Mouse (Mus musculus) cerebellum, adult 2 months (tissue): ENCODE measurements around the gene Mag. TPM values are rescaled to one million over a fixed set of nuclear protein-coding genes. Genes with fewer than 3 reads are reported as not detected.

ENCODE experiments used
- DNase-seq, 2 experiments: peaks; one replicate each; pipeline ENCODE4 v3.0.0; 2021
- H3K27ac ChIP-seq: fragments of 200-500 bp; 2 replicates; pipeline ENCODE4 v1.5.1; 2012; ENCODE audit warnings: low read length, control low read depth, inconsistent platforms; ENCODE audit not compliant: insufficient read depth
- H3K27me3 ChIP-seq: fragments of 200-500 bp; 2 replicates; pipeline ENCODE4 v1.6.1; 2012; ENCODE audit warnings: inconsistent platforms, mild to moderate bottlenecking, low read length, moderate library complexity; ENCODE audit not compliant: control insufficient read depth, insufficient read depth
- H3K4me1 ChIP-seq: fragments of 200-500 bp; 2 replicates; pipeline ENCODE4 v1.6.1; 2011; ENCODE audit warnings: low read length; ENCODE audit not compliant: control insufficient read depth, insufficient read depth
- H3K4me3 ChIP-seq: fragments of 200-500 bp; replicated peaks from 2 replicates; pipeline ENCODE3; 2011; ENCODE audit warnings: mild to moderate bottlenecking, low read depth, low read length, control low read depth; ENCODE audit not compliant: insufficient read depth
- CTCF ChIP-seq: fragments of 200-500 bp; IDR thresholded peaks from 2 replicates; pipeline ENCODE4 v1.5.1; 2011; ENCODE audit warnings: low read depth, mild to moderate bottlenecking, control low read depth, low read length, moderate library complexity, borderline replicate concordance; ENCODE audit not compliant: insufficient read depth
- POLR2A ChIP-seq: fragments of 200-500 bp; IDR thresholded peaks from 2 replicates; pipeline ENCODE4 v1.6.1; 2011; ENCODE audit warnings: low read length, control low read depth, borderline replicate concordance; ENCODE audit not compliant: insufficient read depth
- WGBS: fragments of 180-500 bp; shearing (Covaris S2); methylation state at CpG from one replicate; pipeline ENCODE4 v1.1.7; 2018; 5-methylcytosine and 5-hydroxymethylcytosine counted together
- polyA plus RNA-seq: library from polyadenylated mRNA; depleted of rRNA; stranded (reverse); fragments of >200 nt; gene quantifications from 2 replicates; pipeline ENCODE4 v1.2.3, GENCODE M21; 2012; rRNA removed

Mag gene
- polyA plus RNA-seq = 683 and 783 TPM in 2 replicates

GRCm38 (mm10) chr7:30914732-30915131 is at the start of gene Mag:
Gene Mag, minus strand, starts transcription at chr7:30914873.
- Histone ChIP-seq H3K4me1 (no peaks in the 10 kb centered on the region), H3K27me3 (no peaks in the 10 kb centered on the region), H3K27ac (peak within 1 kb of the TSS; percentile 70; the same call in 1 of the 2 replicates), H3K4me3 (peak within 1 kb of the TSS; percentile 34)
- TF ChIP-seq CTCF (no peak), POLR2A (no peak)
- DNase-seq = peak in 1 of 2 experiments; percentile 31
- 55% methylated on average over 8 of the region's 8 CpGs for WGBS

GRCm38 (mm10) chr7:30964366-30964765 is 49.7 kb upstream of the Mag start:
- DNase-seq = no peak
- Histone ChIP-seq H3K27me3 (no peaks in the 10 kb centered on the region), H3K27ac (no peak overlapping the region), H3K4me1 (no peaks in the 10 kb centered on the region), H3K4me3 (no peak overlapping the region)
- no peak for TF ChIP-seq POLR2A
- no peak for TF ChIP-seq CTCF
- 75% methylated on average over 7 of the region's 7 CpGs for WGBS

GRCm38 (mm10) chr7:30962862-30963261 is 48.2 kb upstream of the Mag start:
- WGBS = 86% methylated on average over 5 of the region's 5 CpGs
- Histone ChIP-seq H3K4me1 (peaks cover 13% of the 10 kb centered on the region), H3K27me3 (no peaks in the 10 kb centered on the region), H3K27ac (no peak overlapping the region), H3K4me3 (no peak overlapping the region)
- TF ChIP-seq CTCF = no peak
- no peak for TF ChIP-seq POLR2A
- no peak for DNase-seq

GRCm38 (mm10) chr7:30959786-30960349 is 45.2 kb upstream of the Mag start:
- peaks cover 18% of the 10 kb centered on the region for H3K4me1 ChIP-seq
- no peaks in the 10 kb centered on the region for H3K27me3 ChIP-seq
- no peak overlapping the region for H3K4me3 ChIP-seq
- no peak overlapping the region for H3K27ac ChIP-seq
- WGBS = 89% methylated on average over 6 of the region's 6 CpGs
- no peak for DNase-seq
- TF ChIP-seq CTCF (no peak), POLR2A (no peak)

GRCm38 (mm10) chr7:30958866-30959487 is 44.3 kb upstream of the Mag start:
- TF ChIP-seq CTCF = no peak
- TF ChIP-seq POLR2A = no peak
- DNase-seq = peak in 1 of 2 experiments; percentile 29
- H3K27me3 ChIP-seq = no peaks in the 10 kb centered on the region
- H3K4me1 ChIP-seq = peaks cover 18% of the 10 kb centered on the region
- H3K27ac ChIP-seq = no peak overlapping the region
- no peak overlapping the region for H3K4me3 ChIP-seq
- WGBS = 94% methylated on average over 9 of the region's 9 CpGs

GRCm38 (mm10) chr7:30958109-30958865 is 43.6 kb upstream of the Mag start:
- no peaks in the 10 kb centered on the region for H3K27me3 ChIP-seq
- TF ChIP-seq CTCF (no peak), POLR2A (no peak)
- 74% methylated on average over 28 of the region's 28 CpGs for WGBS
- H3K27ac ChIP-seq = peak overlapping the region; percentile 99; the same call in 1 of the 2 replicates
- peak overlapping the region; percentile 91 for H3K4me3 ChIP-seq
- H3K4me1 ChIP-seq = peaks cover 18% of the 10 kb centered on the region
- peak; percentile 35 to 44 for DNase-seq

GRCm38 (mm10) chr7:30957367-30957783 is 42.7 kb upstream of the Mag start:
- TF ChIP-seq CTCF = no peak
- TF ChIP-seq POLR2A = peak; percentile 69
- peak; percentile 91 to 98 for DNase-seq
- H3K27me3 ChIP-seq = no peaks in the 10 kb centered on the region
- H3K4me1 ChIP-seq = peaks cover 18% of the 10 kb centered on the region
- peak overlapping the region; percentile 99 for H3K27ac ChIP-seq
- under 1% methylated on average over 43 of the region's 43 CpGs for WGBS
- peak overlapping the region; percentile 91 for H3K4me3 ChIP-seq

GRCm38 (mm10) chr7:30956756-30957366 is 42.2 kb upstream of the Mag start, which contains the start of gene Usf2:
Gene Usf2, minus strand, starts transcription at chr7:30956803.
- WGBS = 0% methylated on average over 55 of the region's 82 CpGs
- no peak for TF ChIP-seq POLR2A
- TF ChIP-seq CTCF = no peak
- Histone ChIP-seq H3K4me1 (peaks cover 18% of the 10 kb centered on the region), H3K27ac (peak within 1 kb of the TSS; percentile 99), H3K27me3 (no peaks in the 10 kb centered on the region), H3K4me3 (peak within 1 kb of the TSS; percentile 91)
- DNase-seq = peak; percentile 83 to 85
